Mouse (Mus musculus) liver, postnatal 0 days (tissue): ENCODE results near the gene Cox10.

ENCODE experiments used
- CTCF ChIP-seq: sonication (generic); IDR thresholded peaks from 2 replicates; pipeline ENCODE4 v1.5.1; 2016; ENCODE audit warnings: antibody characterized with exemption, low read depth
- EP300 ChIP-seq: IDR thresholded peaks from 2 replicates; pipeline ENCODE4 v1.6.1; 2016; ENCODE audit warnings: antibody characterized with exemption, low read depth, mild to moderate bottlenecking

DNA sequence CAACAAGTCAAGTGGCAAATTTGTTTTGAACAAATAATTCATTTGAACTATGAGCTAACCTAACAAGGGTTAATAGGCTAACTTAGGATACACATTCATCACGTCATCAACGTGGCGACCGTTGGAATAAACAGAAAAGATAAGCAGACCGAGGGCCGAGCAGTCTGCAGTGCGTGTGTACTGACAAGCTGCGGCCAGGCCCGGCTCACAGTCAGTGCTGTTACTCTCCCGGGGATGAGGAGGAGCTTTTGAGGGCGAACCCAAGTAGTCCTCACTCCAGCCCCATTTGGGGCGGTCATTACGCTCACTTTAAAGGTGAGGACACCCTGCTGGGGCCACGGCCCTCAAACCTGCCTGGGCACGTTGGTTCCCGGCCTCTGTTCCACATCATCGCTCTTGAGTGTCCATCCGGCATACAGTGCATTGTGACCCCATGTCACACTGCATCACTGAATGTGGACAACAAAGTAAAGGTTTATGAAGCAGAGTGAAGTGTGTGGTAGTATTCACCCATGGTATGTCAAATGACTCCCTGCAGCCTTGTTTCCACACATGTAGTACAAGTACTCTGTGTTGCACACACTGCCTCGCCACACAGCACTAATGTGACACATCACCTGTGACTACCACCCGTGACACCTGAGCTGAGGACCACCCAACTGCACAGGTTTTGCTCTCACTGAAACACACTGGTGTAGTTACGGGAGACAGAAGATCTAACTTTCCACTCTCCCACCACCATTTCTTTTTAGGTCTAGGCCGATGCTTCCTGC lies 68.4 kb downstream of the Cox10 start:
- TF ChIP-seq CTCF (no peak), EP300 (peak; percentile 90)
